Mouse (Mus musculus) stomach, postnatal 0 days (tissue): ENCODE measurements at regions not wholly inside any gene's neighbourhood (a gene's known extent, or its start where the extent isn't known, plus 50 kb on each side); places are given as distances from the start of the nearest gene placed in this dataset.

ENCODE experiments used
- CTCF ChIP-seq: IDR thresholded peaks from 2 replicates; pipeline ENCODE4 v1.5.1; 2016; ENCODE audit warnings: antibody characterized with exemption, low read depth, mild to moderate bottlenecking, moderate library complexity
- EP300 ChIP-seq: optimal IDR thresholded peaks from 2 replicates; pipeline ENCODE3; 2016; ENCODE audit warnings: antibody characterized with exemption

- TF ChIP-seq CTCF (no peak), EP300 (no peak)
Measured at GRCm38 (mm10) chr1:90467646-90468045, 135.1 kb upstream of the Cops8 start.
